Mouse (Mus musculus) lung, embryonic 14.5 days (tissue): Measurements from ENCODE around the gene 4921524J17Rik. TPM values are rescaled to one million over a fixed set of nuclear protein-coding genes. Genes with fewer than 3 reads are reported as not detected.

Experiments used
- ATAC-seq: fragments of 200-750 bp; cut with Nextera tagmentation; 2 replicates; pipeline ENCODE4 v1.8.0; 2017; ENCODE audit warnings: mild to moderate bottlenecking, moderate TSS enrichment, moderate library complexity; ENCODE audit not compliant: insufficient read depth
- DNase-seq: peaks from one replicate; pipeline ENCODE4 v3.0.0-alpha.2; 2015
- H3K27ac ChIP-seq: fragments of 300-500 bp; sonication (generic); 2 replicates; pipeline ENCODE4 v1.5.1; 2014; ENCODE audit warnings: low read depth, mild to moderate bottlenecking, moderate library complexity
- H3K27me3 ChIP-seq: fragments of 300-500 bp; sonication (generic); 2 replicates; pipeline ENCODE4 v1.6.1; 2014; ENCODE audit warnings: low read length, control low read depth; ENCODE audit not compliant: insufficient read depth
- H3K36me3 ChIP-seq: fragments of 300-500 bp; sonication (generic); 2 replicates; pipeline ENCODE4 v1.6.1; 2014; ENCODE audit warnings: control low read depth; ENCODE audit not compliant: insufficient read depth
- H3K4me1 ChIP-seq: fragments of 300-500 bp; sonication (generic); 2 replicates; pipeline ENCODE4 v1.6.1; 2014; ENCODE audit warnings: antibody characterized with exemption, control low read depth; ENCODE audit not compliant: insufficient read depth
- H3K4me2 ChIP-seq: fragments of 300-500 bp; sonication (generic); 2 replicates; pipeline ENCODE4 v1.6.1; 2014; ENCODE audit warnings: mild to moderate bottlenecking
- H3K4me3 ChIP-seq: fragments of 300-500 bp; sonication (generic); 2 replicates; pipeline ENCODE4 v1.5.1; 2014; ENCODE audit warnings: low read depth, low read length
- H3K9ac ChIP-seq: fragments of 300-500 bp; sonication (generic); 2 replicates; pipeline ENCODE4 v1.6.1; 2014
- H3K9me3 ChIP-seq: fragments of 300-500 bp; sonication (generic); 2 replicates; pipeline ENCODE4 v1.6.1; 2016; ENCODE audit warnings: low read depth, low read length, control low read depth
- CTCF ChIP-seq: IDR thresholded peaks from 2 replicates; pipeline ENCODE4 v1.5.1; 2016; ENCODE audit warnings: antibody characterized with exemption, low read depth
- WGBS: fragments of 180-500 bp; shearing (Covaris S2); extraction: QIAGEN DNeasy Blood & Tissue Kit; methylation state at CpG from one replicate; pipeline ENCODE4 v1.1.7; 2014; 5-methylcytosine and 5-hydroxymethylcytosine counted together
- polyA plus RNA-seq: library from polyadenylated mRNA; unstranded; fragments of >200 nt; fragmentation: Nextera tagmentation; extraction: Ambion mirVana; gene quantifications from 2 replicates; pipeline ENCODE4 v1.2.1, GENCODE M21; 2014

4921524J17Rik gene
- 35.0 and 40.0 TPM in 2 replicates for polyA plus RNA-seq

DNA sequence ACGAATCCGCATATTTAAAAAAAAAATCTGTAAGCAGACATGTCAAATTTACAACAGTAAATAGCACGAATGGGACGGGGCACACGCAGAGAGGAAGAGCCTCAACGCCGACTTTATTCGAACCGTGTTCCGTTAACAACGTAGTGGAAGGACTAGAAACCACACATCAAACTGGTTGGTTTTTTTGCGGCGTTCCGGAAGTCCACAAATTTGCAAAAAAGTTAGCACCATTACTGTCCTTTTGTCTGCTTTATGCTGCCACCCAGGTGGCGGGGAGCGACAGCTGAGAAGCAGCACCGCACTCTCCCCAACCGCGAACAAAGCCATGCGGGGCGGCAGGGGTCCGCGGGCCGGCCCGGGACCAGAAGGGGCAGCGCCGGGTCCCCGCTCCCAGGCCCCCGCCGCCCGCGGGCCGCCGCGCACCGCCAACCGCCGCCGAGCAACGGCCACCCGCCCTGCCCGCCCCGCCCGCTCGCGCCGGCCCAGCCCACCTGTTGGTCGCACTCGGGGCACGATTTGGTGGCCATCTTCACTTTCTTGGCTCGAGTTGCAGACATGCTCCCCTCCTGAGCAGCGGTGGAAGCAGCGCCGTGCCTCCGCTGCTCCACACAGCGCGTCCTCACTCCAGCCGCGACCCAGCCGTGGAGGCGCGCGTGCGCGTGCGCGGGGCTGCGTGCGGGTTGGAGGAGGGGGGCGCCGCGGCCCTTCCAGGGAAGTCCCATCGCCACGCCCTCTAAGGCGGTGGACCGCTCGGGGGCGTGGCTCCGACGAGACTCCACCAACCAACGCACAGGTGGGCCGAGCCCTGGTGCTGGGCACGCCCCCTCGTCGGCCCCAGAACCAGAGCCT is at the start of gene 4921524J17Rik:
Gene 4921524J17Rik (minus strand): TSS at position 666 of the 849 bp plus-strand sequence.
- ATAC-seq = peak; percentile 99
- Histone ChIP-seq H3K4me2 (peak within 1 kb of the TSS; percentile 75), H3K9ac (peak within 1 kb of the TSS; percentile 88), H3K36me3 (no peaks in the 10 kb centered on the region), H3K4me1 (peaks cover 10% of the 10 kb centered on the region; the same call in 1 of the 2 replicates), H3K27ac (peak within 1 kb of the TSS; percentile 97), H3K9me3 (no peaks in the 10 kb centered on the region), H3K4me3 (peak within 1 kb of the TSS; percentile 80), H3K27me3 (no peaks in the 10 kb centered on the region)
- no peak for TF ChIP-seq CTCF
- under 1% methylated on average over 72 of the region's 85 CpGs for whole genome bisulfite sequencing
- DNase-seq = peak; percentile 99

DNA sequence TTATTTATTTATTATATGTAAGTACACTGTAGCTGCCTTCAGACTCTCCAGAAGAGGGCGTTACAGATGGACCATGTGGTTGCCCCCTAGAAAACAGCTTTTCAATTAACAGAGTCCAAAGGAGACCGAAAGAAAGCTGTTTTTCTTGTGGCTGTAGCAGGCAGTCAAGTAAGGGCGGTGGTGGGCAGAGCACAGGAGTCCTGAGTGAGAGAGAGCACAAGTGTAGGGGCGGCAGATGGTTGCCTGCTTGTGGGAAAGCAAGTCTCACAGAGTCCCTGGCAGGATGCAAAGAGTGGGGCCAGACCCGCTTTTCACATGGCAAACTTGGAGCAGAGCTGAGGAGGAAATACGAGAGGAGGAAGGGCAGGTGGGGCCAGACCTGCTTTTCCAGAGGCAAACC is 49.8 kb upstream of the 4921524J17Rik start:
- Histone ChIP-seq H3K27ac (no peak overlapping the region), H3K36me3 (no peaks in the 10 kb centered on the region), H3K4me2 (peak overlapping the region; percentile 40), H3K27me3 (no peaks in the 10 kb centered on the region), H3K4me1 (no peaks in the 10 kb centered on the region; the same call in 1 of the 2 replicates), H3K9me3 (no peaks in the 10 kb centered on the region), H3K4me3 (no peak overlapping the region), H3K9ac (no peak overlapping the region)
- DNase-seq = no peak
- TF ChIP-seq CTCF = no peak
- no peak for ATAC-seq
- WGBS = 45% methylated on average over 6 of the region's 6 CpGs

DNA sequence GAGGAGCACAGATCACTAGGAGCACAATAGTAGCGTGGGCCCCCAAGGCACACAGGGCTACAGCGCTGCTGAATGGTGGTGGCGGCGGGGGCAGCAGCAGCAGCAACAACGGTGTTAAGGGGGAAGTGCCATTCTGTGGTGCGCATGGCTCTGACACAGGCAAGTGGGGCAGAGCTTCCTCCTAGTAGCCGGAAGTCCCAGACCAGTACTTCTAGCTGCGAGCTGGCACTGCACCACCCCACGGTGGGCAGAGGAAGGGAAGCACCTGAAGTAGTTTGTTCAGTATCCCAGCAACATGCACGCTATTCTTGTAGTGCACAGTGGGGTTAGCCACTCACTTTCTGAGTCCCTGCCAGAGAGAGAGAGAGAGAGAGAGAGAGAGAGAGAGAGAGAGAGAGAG is 49.3 kb upstream of the 4921524J17Rik start:
- Histone ChIP-seq H3K4me3 (no peak overlapping the region), H3K4me1 (no peaks in the 10 kb centered on the region; the same call in 1 of the 2 replicates), H3K9ac (no peak overlapping the region), H3K4me2 (peak overlapping the region; percentile 40), H3K27ac (no peak overlapping the region), H3K36me3 (no peaks in the 10 kb centered on the region), H3K9me3 (no peaks in the 10 kb centered on the region), H3K27me3 (no peaks in the 10 kb centered on the region)
- peak; percentile 86 for ATAC-seq
- 18% methylated on average over 10 of the region's 10 CpGs for WGBS
- peak; percentile 55 for DNase-seq
- no peak; the same call in none of the 2 replicates for TF ChIP-seq CTCF

DNA sequence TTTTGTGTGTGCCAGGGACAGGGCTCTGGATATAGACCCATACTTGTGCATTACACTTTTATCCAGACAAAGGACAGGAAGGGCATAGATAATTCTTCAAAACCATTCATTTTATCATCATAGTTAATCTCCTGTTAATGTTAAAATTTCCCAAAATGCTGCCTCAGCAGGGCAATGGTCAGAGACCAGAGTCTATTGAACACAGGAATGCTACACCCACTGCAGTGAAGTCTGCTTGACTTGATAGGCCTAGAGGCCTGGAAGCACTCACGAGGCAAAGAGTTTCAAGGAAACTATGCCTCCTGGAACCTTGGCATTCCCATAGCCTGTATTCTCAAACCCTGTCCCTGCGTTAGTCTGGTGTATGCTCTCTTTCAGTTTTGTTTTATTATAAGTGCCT is 47.1 kb upstream of the 4921524J17Rik start:
- ATAC-seq = no peak
- 81% methylated on average over 2 of the region's 2 CpGs for WGBS
- no peak for TF ChIP-seq CTCF

GRCm38 (mm10) chr8:85478397-85478796 is 45.8 kb upstream of the 4921524J17Rik start:
- H3K9ac ChIP-seq = no peak overlapping the region
- H3K4me2 ChIP-seq = no peak overlapping the region
- H3K4me1 ChIP-seq = no peaks in the 10 kb centered on the region; the same call in 1 of the 2 replicates
- H3K27me3 ChIP-seq = no peaks in the 10 kb centered on the region
- no peak for ATAC-seq
- no peak overlapping the region for H3K27ac ChIP-seq
- no peak for TF ChIP-seq CTCF
- H3K9me3 ChIP-seq = no peaks in the 10 kb centered on the region
- H3K4me3 ChIP-seq = no peak overlapping the region
- H3K36me3 ChIP-seq = no peaks in the 10 kb centered on the region
- WGBS = 76% methylated on average over 2 of the region's 2 CpGs
- no peak for DNase-seq

More for the DNA sequence above, 47.1 kb upstream of the 4921524J17Rik start:
- H3K36me3 ChIP-seq = no peaks in the 10 kb centered on the region
- H3K27me3 ChIP-seq = no peaks in the 10 kb centered on the region
- no peak overlapping the region for H3K27ac ChIP-seq
- H3K4me2 ChIP-seq = no peak overlapping the region
- H3K4me3 ChIP-seq = no peak overlapping the region
- H3K9ac ChIP-seq = no peak overlapping the region
- no peaks in the 10 kb centered on the region; the same call in 1 of the 2 replicates for H3K4me1 ChIP-seq
- no peaks in the 10 kb centered on the region for H3K9me3 ChIP-seq
- no peak for DNase-seq

- no peak for ATAC-seq
- no peaks in the 10 kb centered on the region for H3K36me3 ChIP-seq
- no peak overlapping the region for H3K27ac ChIP-seq
- DNase-seq = no peak
- H3K27me3 ChIP-seq = no peaks in the 10 kb centered on the region
- H3K9ac ChIP-seq = no peak overlapping the region
- TF ChIP-seq CTCF = no peak
- H3K4me2 ChIP-seq = no peak overlapping the region
- H3K9me3 ChIP-seq = no peaks in the 10 kb centered on the region
- 39% methylated on average over 4 of the region's 4 CpGs for WGBS
- no peaks in the 10 kb centered on the region for H3K4me1 ChIP-seq
- no peak overlapping the region for H3K4me3 ChIP-seq
Observed at GRCm38 (mm10) chr8:85476970-85477545, 44.4 kb upstream of the 4921524J17Rik start.

DNA sequence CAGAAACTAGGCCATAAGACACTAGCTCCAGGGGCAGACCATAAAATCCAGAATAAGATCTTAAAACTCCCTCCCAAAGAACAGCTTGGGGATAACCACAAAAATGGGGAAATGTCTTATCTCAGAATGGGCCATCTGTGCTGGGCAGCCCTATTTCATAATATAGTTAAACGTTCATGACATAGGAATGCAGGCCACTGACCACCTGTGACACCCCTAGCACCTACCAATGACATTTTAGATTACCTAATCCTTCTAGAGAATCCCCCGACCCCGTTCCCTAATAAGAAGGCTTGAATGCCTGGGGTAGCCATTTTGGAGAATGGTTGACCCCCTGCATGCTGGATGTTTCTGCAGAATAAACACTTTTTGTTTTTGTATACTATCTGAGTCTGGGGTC is 42.3 kb upstream of the 4921524J17Rik start:
- TF ChIP-seq CTCF = no peak
- Histone ChIP-seq H3K9ac (no peak overlapping the region), H3K4me2 (no peak overlapping the region), H3K9me3 (no peaks in the 10 kb centered on the region), H3K4me1 (no peaks in the 10 kb centered on the region), H3K27ac (no peak overlapping the region), H3K4me3 (no peak overlapping the region), H3K36me3 (no peaks in the 10 kb centered on the region), H3K27me3 (no peaks in the 10 kb centered on the region)
- WGBS = 86% methylated on average over 3 of the region's 3 CpGs
- no peak for DNase-seq
- no peak for ATAC-seq
